Mouse (Mus musculus): ENCODE data around the gene Cltb. TPM values are rescaled to one million over a fixed set of nuclear protein-coding genes. Genes with fewer than 3 reads are reported as not detected.

Cltb gene
- polyA plus RNA-seq, 1 experiment from 2014 or later: 79.8 TPM

GRCm38 (mm10) chr13:54562562-54562961 lies 48.6 kb downstream of the Cltb start:
- ATAC-seq (ENCODE audit: insufficient read depth, low FRiP score): no peak
- Histone ChIP-seq H3K4me2 (ENCODE audit: low read depth, low read length) (no peak overlapping the region), H3K27ac (ENCODE audit: low read length) (no peak overlapping the region), H3K9me3 (replicated peaks; ENCODE audit: control insufficient read depth, low read length) (no peaks in the 10 kb centered on the region), H3K9ac (ENCODE audit: low read length) (no peak overlapping the region), H3K4me3 (replicated peaks; ENCODE audit: low read length) (no peak overlapping the region), H3K4me1 (ENCODE audit: control insufficient read depth, insufficient read depth, low read length) (peaks cover 8% of the 10 kb centered on the region), H3K36me3 (ENCODE audit: control insufficient read depth, insufficient read depth, low read length) (peaks cover 32% of the 10 kb centered on the region), H3K27me3 (ENCODE audit: control insufficient read depth, insufficient read depth, low read length) (no peaks in the 10 kb centered on the region)
- 80% methylated on average over 7 of the region's 7 CpGs for WGBS

- Histone ChIP-seq H3K9ac (ENCODE audit: low read length) (no peak overlapping the region), H3K9me3 (replicated peaks; ENCODE audit: control insufficient read depth, low read length) (no peaks in the 10 kb centered on the region), H3K4me3 (replicated peaks; ENCODE audit: low read length) (no peak overlapping the region), H3K27ac (ENCODE audit: low read length) (no peak overlapping the region), H3K4me1 (ENCODE audit: control insufficient read depth, insufficient read depth, low read length) (peaks cover 8% of the 10 kb centered on the region), H3K27me3 (ENCODE audit: control insufficient read depth, insufficient read depth, low read length) (no peaks in the 10 kb centered on the region), H3K36me3 (ENCODE audit: control insufficient read depth, insufficient read depth, low read length) (peaks cover 35% of the 10 kb centered on the region), H3K4me2 (ENCODE audit: low read depth, low read length) (no peak overlapping the region)
- 94% methylated on average over 7 of the region's 7 CpGs for WGBS
- no peak for ATAC-seq (ENCODE audit: insufficient read depth, low FRiP score)
Observed at GRCm38 (mm10) chr13:54560608-54561007, 50.5 kb downstream of the Cltb start.

- H3K4me1 ChIP-seq (ENCODE audit: control insufficient read depth, insufficient read depth, low read length): peaks cover 8% of the 10 kb centered on the region
- H3K9ac ChIP-seq (ENCODE audit: low read length): no peak overlapping the region
- 96% methylated on average over 2 of the region's 2 CpGs for WGBS
- no peaks in the 10 kb centered on the region for H3K27me3 ChIP-seq (ENCODE audit: control insufficient read depth, insufficient read depth, low read length)
- no peak overlapping the region for H3K4me2 ChIP-seq (ENCODE audit: low read depth, low read length)
- peaks cover 35% of the 10 kb centered on the region for H3K36me3 ChIP-seq (ENCODE audit: control insufficient read depth, insufficient read depth, low read length)
- no peak for ATAC-seq (ENCODE audit: insufficient read depth, low FRiP score)
- no peak overlapping the region for H3K27ac ChIP-seq (ENCODE audit: low read length)
- H3K9me3 ChIP-seq (replicated peaks; ENCODE audit: control insufficient read depth, low read length): no peaks in the 10 kb centered on the region
- no peak overlapping the region for H3K4me3 ChIP-seq (replicated peaks; ENCODE audit: low read length)
Observed at GRCm38 (mm10) chr13:54559656-54560055, 51.5 kb downstream of the Cltb start.

- ATAC-seq (ENCODE audit: insufficient read depth, low FRiP score): no peak
- 100% methylated on average over 1 of the region's 1 CpGs for WGBS
- H3K9ac ChIP-seq (ENCODE audit: low read length): no peak overlapping the region
- no peaks in the 10 kb centered on the region for H3K9me3 ChIP-seq (replicated peaks; ENCODE audit: control insufficient read depth, low read length)
- H3K27ac ChIP-seq (ENCODE audit: low read length): no peak overlapping the region
- no peaks in the 10 kb centered on the region for H3K27me3 ChIP-seq (ENCODE audit: control insufficient read depth, insufficient read depth, low read length)
- H3K4me3 ChIP-seq (replicated peaks; ENCODE audit: low read length): no peak overlapping the region
- no peaks in the 10 kb centered on the region for H3K4me1 ChIP-seq (ENCODE audit: control insufficient read depth, insufficient read depth, low read length)
- no peak overlapping the region for H3K4me2 ChIP-seq (ENCODE audit: low read depth, low read length)
- H3K36me3 ChIP-seq (ENCODE audit: control insufficient read depth, insufficient read depth, low read length): peaks cover 35% of the 10 kb centered on the region
Observed at GRCm38 (mm10) chr13:54557652-54558051, 53.5 kb downstream of the Cltb start.

GRCm38 (mm10) chr13:54556796-54557195 lies 54.3 kb downstream of the Cltb start:
- Histone ChIP-seq H3K27me3 (ENCODE audit: control insufficient read depth, insufficient read depth, low read length) (no peaks in the 10 kb centered on the region), H3K9me3 (replicated peaks; ENCODE audit: control insufficient read depth, low read length) (no peaks in the 10 kb centered on the region), H3K4me1 (ENCODE audit: control insufficient read depth, insufficient read depth, low read length) (no peaks in the 10 kb centered on the region), H3K36me3 (ENCODE audit: control insufficient read depth, insufficient read depth, low read length) (peaks cover 35% of the 10 kb centered on the region), H3K4me3 (replicated peaks; ENCODE audit: low read length) (no peak overlapping the region), H3K27ac (ENCODE audit: low read length) (no peak overlapping the region), H3K4me2 (ENCODE audit: low read depth, low read length) (no peak overlapping the region), H3K9ac (ENCODE audit: low read length) (no peak overlapping the region)
- no peak for ATAC-seq (ENCODE audit: insufficient read depth, low FRiP score)
- WGBS: 81% methylated on average over 3 of the region's 3 CpGs

GRCm38 (mm10) chr13:54556176-54556575 lies 55.0 kb downstream of the Cltb start:
- Histone ChIP-seq H3K27me3 (ENCODE audit: control insufficient read depth, insufficient read depth, low read length) (no peaks in the 10 kb centered on the region), H3K4me3 (replicated peaks; ENCODE audit: low read length) (no peak overlapping the region), H3K27ac (ENCODE audit: low read length) (no peak overlapping the region), H3K4me1 (ENCODE audit: control insufficient read depth, insufficient read depth, low read length) (no peaks in the 10 kb centered on the region), H3K9ac (ENCODE audit: low read length) (no peak overlapping the region), H3K4me2 (ENCODE audit: low read depth, low read length) (no peak overlapping the region), H3K36me3 (ENCODE audit: control insufficient read depth, insufficient read depth, low read length) (peaks cover 35% of the 10 kb centered on the region), H3K9me3 (replicated peaks; ENCODE audit: control insufficient read depth, low read length) (no peaks in the 10 kb centered on the region)
- ATAC-seq (ENCODE audit: insufficient read depth, low FRiP score): no peak
- WGBS: 91% methylated on average over 9 of the region's 9 CpGs

- no peak overlapping the region for H3K9ac ChIP-seq (ENCODE audit: low read length)
- no peaks in the 10 kb centered on the region for H3K9me3 ChIP-seq (replicated peaks; ENCODE audit: control insufficient read depth, low read length)
- no peak overlapping the region for H3K4me2 ChIP-seq (ENCODE audit: low read depth, low read length)
- no peaks in the 10 kb centered on the region for H3K36me3 ChIP-seq (ENCODE audit: control insufficient read depth, insufficient read depth, low read length)
- H3K4me3 ChIP-seq (replicated peaks; ENCODE audit: low read length): no peak overlapping the region
- no peak for ATAC-seq (ENCODE audit: insufficient read depth, low FRiP score)
- H3K27ac ChIP-seq (ENCODE audit: low read length): no peak overlapping the region
- WGBS: 79% methylated on average over 7 of the region's 7 CpGs
- H3K27me3 ChIP-seq (ENCODE audit: control insufficient read depth, insufficient read depth, low read length): no peaks in the 10 kb centered on the region
- H3K4me1 ChIP-seq (ENCODE audit: control insufficient read depth, insufficient read depth, low read length): no peaks in the 10 kb centered on the region
Observed at GRCm38 (mm10) chr13:54548036-54548435, 63.1 kb downstream of the Cltb start.

Small RNA genes lying within 50 kb of the gene (microRNA-seq; reads per million reads assigned to microRNA genes)
- not detected for gene Gm24195

Other genes with a start within 250 kb of the Cltb start
- gene Cplx2, start 240.0 kb downstream of the Cltb start, polyA plus RNA-seq (2015; fragmentation: Nextera tagmentation; extraction: Ambion mirVana): 3.2 and 4.0 TPM in 2 replicates
- gene Thoc3, start 142.5 kb downstream of the Cltb start, polyA plus RNA-seq (2015; fragmentation: Nextera tagmentation; extraction: Ambion mirVana): 96.5 and 99.5 TPM in 2 replicates
- gene Simc1, start 107.6 kb downstream of the Cltb start, polyA plus RNA-seq (2015; fragmentation: Nextera tagmentation; extraction: Ambion mirVana): 7.9 and 8.6 TPM in 2 replicates
- gene 4833439L19Rik, start 45.9 kb downstream of the Cltb start, polyA plus RNA-seq (2015; fragmentation: Nextera tagmentation; extraction: Ambion mirVana): 125 and 147 TPM in 2 replicates
- 21.7 and 23.1 TPM in 2 replicates for gene Arl10, start 36.3 kb downstream of the Cltb start, polyA plus RNA-seq (2015; fragmentation: Nextera tagmentation; extraction: Ambion mirVana)
- 87.1 and 88.7 TPM in 2 replicates for gene Nop16, start 21.3 kb downstream of the Cltb start, polyA plus RNA-seq (2015; fragmentation: Nextera tagmentation; extraction: Ambion mirVana)
- 182 and 211 TPM in 2 replicates for gene Higd2a, start 21.1 kb downstream of the Cltb start, polyA plus RNA-seq (2015; fragmentation: Nextera tagmentation; extraction: Ambion mirVana)
- gene Faf2, start 10.4 kb upstream of the Cltb start, polyA plus RNA-seq (2015; fragmentation: Nextera tagmentation; extraction: Ambion mirVana): 67.4 and 71.9 TPM in 2 replicates
- 52.5 and 56.5 TPM in 2 replicates for gene Rnf44, start 82.6 kb upstream of the Cltb start, polyA plus RNA-seq (2015; fragmentation: Nextera tagmentation; extraction: Ambion mirVana)
- gene Cdhr2, start 90.1 kb upstream of the Cltb start, polyA plus RNA-seq (2015; fragmentation: Nextera tagmentation; extraction: Ambion mirVana): 9.6 and 9.9 TPM in 2 replicates
- 0.19 and 0.22 TPM in 2 replicates for gene Gprin1, start 138.5 kb upstream of the Cltb start, polyA plus RNA-seq (2015; fragmentation: Nextera tagmentation; extraction: Ambion mirVana)
- gene Sncb, start 155.3 kb upstream of the Cltb start, polyA plus RNA-seq (2015; fragmentation: Nextera tagmentation; extraction: Ambion mirVana): 0.52 and 0.72 TPM in 2 replicates
- not detected in 2 replicates for gene Eif4e1b, start 172.7 kb upstream of the Cltb start, polyA plus RNA-seq (2015; fragmentation: Nextera tagmentation; extraction: Ambion mirVana)
- gene Tspan17, start 178.0 kb upstream of the Cltb start, polyA plus RNA-seq (2015; fragmentation: Nextera tagmentation; extraction: Ambion mirVana): 14.5 and 17.7 TPM in 2 replicates

All from stomach, embryonic 16.5 days (tissue).